Mouse (Mus musculus) brain, adult 2 months (tissue): ENCODE data around the gene Retnla.
"Not testable (repeated sequence)": the region's sequence is repeated elsewhere in the genome, so short reads cannot be mapped to it uniquely, and the experiment has no call there.

ENCODE experiments used
- DNase-seq: peaks from one replicate; pipeline ENCODE4 v3.0.0; 2011; ENCODE audit warnings: low read depth, low spot score

Retnla gene

GRCm38 (mm10) chr16:48842266-48842665 lies at the start of gene Retnla:
TSS of gene Retnla (plus strand) at chr16:48842551.
- DNase-seq, result no peak

GRCm38 (mm10) chr16:48798285-48798684 lies 44.1 kb upstream of the Retnla start:
- DNase-seq, result no peak

DNA sequence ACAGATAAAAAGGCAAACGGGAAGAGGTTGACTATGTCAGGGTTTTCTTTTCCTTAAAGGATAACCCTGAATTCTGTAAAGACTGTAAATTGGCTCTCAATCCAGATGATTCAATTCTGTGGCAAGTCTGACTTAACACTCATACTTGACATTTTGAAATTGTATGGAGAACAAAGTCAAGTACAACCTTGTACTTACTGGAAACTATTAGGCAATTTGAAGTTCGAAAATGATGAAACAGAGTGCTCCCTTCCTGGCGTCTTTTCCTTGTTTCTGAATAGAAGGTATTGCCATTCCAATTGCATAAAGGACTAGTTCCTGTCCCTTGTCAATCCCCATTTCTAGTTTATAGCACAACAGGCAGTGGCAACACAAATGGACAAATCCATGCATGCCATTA lies 42.9 kb upstream of the Retnla start:
- DNase-seq, result no peak

DNA sequence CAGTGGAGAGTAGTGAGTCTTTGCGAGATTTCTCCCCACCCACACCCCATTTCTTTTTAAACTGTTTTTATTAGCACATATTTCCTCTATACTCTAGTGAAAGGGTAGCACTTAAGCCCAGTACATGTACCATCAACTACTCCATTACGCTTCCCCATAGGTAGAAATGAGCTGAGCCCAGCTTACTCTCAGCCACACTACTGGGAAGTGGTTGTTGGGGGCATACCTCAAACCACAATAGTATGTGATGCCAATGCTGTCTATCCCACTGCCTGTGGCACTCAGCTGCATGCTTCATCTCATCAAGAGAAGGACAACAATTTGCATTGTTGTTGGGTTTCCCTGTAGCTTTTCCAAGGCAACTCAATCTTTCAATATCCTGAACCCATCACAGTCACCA lies 41.4 kb upstream of the Retnla start:
- no peak for DNase-seq

DNA sequence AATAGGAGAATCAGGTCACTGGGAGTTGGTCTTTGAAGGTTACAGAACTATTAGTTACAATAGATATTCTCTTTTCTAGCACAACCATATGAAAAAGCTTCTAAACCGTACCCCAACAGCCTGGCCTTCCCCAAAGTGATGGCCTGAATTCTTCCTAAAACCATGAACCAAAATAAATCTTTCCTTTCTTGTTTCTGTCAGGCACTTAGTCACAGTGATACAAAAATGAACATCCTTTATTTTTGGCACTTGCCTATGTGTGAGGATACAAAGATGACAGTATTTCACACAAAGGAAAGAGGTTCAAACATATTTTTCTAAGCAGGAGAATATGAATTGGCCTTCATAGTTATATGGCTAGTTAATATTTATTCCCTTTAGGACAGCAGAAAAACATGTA lies 36.9 kb upstream of the Retnla start:
- DNase-seq, result peak; percentile 52

DNA sequence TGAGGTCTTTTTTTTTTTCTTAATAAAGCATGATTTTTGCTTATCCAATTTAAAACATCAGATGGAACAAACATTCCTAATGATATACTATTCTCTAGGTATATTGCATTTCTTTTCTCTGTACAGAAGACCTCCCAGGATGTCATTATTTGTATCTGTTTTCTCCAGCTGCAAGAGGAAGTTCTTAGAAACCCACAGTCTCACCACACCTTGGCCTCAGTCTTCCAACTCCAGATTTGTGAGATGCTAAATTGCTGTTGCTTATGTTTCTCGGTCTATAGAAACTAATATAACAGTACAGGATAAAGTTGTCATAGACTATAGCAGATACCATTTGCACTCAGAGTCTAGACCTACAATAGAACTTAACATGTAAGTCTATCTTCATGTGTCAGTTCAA lies 35.8 kb upstream of the Retnla start:
- no peak for DNase-seq

DNA sequence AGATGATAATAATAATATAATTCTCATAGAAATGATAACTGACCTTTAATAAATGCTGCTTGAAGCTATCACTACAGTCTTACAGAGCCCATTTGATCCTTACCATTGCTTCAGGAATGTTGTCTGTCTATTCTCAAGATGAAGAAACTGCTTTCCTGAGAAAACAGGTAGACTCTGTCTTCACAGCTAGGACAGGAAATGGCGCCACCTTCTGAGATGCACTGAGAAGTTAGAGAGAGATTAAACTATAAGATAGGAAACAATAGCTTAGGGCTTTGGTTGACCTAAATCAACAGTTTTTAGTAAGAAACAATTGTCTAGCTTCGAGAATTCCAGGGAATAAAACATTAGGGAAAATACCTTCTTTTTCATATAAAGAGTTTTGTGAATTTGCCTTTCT lies 33.0 kb upstream of the Retnla start:
- peak; percentile 17 for DNase-seq

- no peak for DNase-seq
These were observed 30.4 kb upstream of the Retnla start for GRCm38 (mm10) chr16:48811881-48812436.

- DNase-seq, result no peak
These were observed 25.7 kb upstream of the Retnla start, which contains the start of gene Retnlb for GRCm38 (mm10) chr16:48816695-48817094. TSS of gene Retnlb (plus strand) at chr16:48816856.

DNA sequence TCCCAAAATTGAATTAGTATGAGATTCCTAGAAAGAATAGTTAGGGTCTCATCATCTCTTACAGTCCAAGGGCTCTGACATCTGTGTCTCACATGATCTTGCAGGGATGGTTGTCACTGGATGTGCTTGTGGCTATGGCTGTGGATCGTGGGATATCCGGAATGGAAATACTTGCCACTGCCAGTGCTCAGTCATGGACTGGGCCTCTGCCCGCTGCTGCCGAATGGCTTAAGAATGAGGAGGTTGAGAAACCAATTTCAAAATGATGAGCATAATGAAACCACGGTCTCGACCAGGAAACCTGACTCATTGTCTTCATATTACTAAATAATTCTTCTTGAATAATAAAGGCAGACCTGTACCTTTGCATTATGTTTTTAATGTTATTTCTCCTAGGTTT lies 23.8 kb upstream of the Retnla start:
- DNase-seq, result no peak

DNA sequence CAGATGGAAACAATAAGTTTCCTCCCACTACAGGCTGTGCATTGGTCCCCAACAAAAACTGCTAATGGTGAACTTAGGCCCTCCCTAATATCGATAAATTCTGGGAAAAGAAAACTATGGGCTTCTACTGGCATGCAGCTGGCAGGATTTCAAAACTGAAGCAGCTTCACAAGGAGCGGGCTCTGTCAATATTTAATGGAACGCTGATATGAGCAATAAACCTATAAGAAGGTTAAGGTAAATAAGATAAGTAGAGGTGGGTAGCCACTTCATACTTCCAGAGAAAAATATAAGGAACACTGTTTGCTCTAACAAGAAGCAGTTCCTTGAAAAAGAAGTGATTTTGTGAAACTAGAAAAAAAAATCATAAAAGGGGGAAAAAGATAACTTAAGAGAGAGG lies 15.9 kb upstream of the Retnla start:
- DNase-seq, result no peak

GRCm38 (mm10) chr16:48827625-48828024 lies 14.7 kb upstream of the Retnla start:
- DNase-seq, result no peak

GRCm38 (mm10) chr16:48829060-48829459 lies 13.3 kb upstream of the Retnla start:
- DNase-seq, result no peak

- DNase-seq, result no peak
These were observed 10.3 kb upstream of the Retnla start for GRCm38 (mm10) chr16:48832055-48832454.

GRCm38 (mm10) chr16:48833626-48834025 lies 8.7 kb upstream of the Retnla start:
- DNase-seq, result not testable (repeated sequence)

DNA sequence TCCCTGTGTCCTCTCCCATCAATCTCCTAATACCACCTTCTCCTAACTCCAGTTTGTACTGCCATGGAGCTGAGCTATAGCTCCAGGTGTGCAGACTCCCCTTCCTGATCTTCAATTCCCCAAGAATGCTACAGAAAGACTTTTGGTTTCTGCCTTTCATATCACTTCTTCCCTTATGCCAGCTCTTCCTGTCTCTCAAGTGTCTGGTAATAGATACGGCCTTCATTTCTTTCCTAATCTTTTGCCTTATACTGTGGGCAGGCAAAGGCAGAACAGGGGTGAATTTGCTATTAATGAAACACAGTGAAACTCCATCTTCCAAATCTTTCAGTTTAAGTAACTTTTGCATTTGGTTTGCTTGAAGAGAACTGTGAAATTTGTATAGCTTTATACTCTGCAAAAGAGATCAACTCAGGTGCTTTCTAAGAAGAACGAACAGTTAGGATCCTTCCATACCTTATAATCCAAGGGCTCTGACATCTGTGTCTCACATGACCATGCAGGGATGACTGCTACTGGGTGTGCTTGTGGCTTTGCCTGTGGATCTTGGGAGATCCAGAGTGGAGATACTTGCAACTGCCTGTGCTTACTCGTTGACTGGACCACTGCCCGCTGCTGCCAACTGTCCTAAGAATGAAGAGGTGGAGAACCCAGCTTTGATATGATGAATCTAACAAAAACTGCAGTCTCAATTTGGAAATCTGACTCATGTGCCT lies 1.5 kb downstream of the Retnla start:
- DNase-seq, result peak; percentile 35

DNA sequence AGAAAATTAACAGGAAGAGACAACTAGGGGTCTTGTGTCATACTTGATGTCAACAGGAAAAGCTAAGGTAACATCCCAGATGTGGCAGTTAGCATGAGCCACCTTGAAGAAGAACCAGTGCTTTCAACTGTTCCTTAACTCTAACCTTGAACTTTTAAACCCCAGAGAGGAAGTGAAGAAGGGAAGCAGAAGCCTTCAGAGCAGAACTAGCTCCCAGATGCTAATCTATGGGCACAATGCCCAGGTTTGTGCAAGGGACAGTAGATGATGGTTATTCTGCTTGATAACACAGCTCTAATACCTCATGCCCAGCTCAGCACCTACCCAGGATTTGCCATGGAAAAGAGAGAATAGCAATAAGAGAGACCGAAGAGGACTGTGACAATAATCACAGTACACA lies 22.7 kb downstream of the Retnla start:
- DNase-seq, result not testable (repeated sequence)

GRCm38 (mm10) chr16:48867690-48868089 lies 25.3 kb downstream of the Retnla start:
- no peak for DNase-seq

DNA sequence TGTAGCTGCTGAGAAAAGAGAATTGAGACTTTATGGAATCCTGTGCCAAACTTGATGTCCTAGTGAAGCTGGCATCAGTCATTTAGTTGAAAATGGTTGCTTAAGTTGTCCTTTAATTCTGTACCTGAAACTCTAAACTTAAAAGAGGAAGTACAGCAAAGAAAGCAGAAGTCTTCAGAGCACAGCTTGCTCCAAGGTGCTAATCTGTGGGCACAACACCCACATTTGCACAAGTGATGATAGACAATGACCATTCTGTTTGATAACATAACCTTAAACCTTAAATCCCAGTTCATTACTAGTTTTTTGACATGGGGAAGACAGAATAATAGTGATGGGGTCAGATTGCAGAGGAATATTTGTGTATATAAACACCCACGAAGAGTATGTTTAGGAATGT lies 26.3 kb downstream of the Retnla start:
- no peak for DNase-seq

GRCm38 (mm10) chr16:48869671-48870070 lies 27.3 kb downstream of the Retnla start:
- DNase-seq, result no peak

- DNase-seq, result no peak
These were observed 29.4 kb downstream of the Retnla start for GRCm38 (mm10) chr16:48871754-48872153.

GRCm38 (mm10) chr16:48872321-48872720 lies 30.0 kb downstream of the Retnla start, which contains the start of gene Retnlg:
TSS of gene Retnlg (plus strand) at chr16:48872621.
- no peak for DNase-seq

DNA sequence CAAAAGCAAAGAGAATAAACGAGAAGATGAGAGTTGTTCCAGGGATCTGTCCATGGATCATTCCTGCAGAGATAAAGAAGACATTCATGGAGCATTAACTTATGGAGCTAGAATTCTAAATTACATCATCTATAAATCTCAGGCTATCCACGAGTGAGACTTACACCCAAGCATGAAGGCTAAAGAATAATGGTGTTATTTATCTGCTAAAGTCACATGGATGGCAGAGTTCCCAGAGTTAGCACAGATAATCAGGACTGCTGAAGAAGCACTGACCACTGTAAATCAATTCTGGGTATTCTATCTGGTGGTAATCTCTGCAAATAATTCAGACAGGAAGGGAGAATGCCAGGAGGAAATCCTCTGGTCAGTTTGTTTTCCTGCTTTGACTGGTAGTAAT lies 48.4 kb downstream of the Retnla start:
- no peak for DNase-seq
